Mouse (Mus musculus) liver, postnatal 0 days (tissue): Measurements from ENCODE around the gene Foxp2. TPM values are rescaled to one million over a fixed set of nuclear protein-coding genes. Genes with fewer than 3 reads are reported as not detected.
A peak's percentile ranks its signal among the peaks of the same experiment; 100 is the strongest.

Experiments used
- ATAC-seq: fragments of 200-750 bp; cut with Nextera tagmentation; 2 replicates; pipeline ENCODE4 v1.8.0; 2017; ENCODE audit warnings: mild to moderate bottlenecking, moderate library complexity
- DNase-seq: peaks from one replicate; pipeline ENCODE4 v3.0.0-alpha.2; 2016
- H3K27ac ChIP-seq: fragments of 300-500 bp; sonication (generic); 2 replicates; pipeline ENCODE4 v1.5.1; 2014; ENCODE audit warnings: antibody characterized with exemption, moderate library complexity, mild to moderate bottlenecking, low read depth
- H3K27me3 ChIP-seq: fragments of 300-500 bp; sonication (generic); 2 replicates; pipeline ENCODE4 v1.6.1; 2014; ENCODE audit warnings: low read length, control low read depth, mixed read lengths; ENCODE audit not compliant: insufficient read depth
- H3K36me3 ChIP-seq: fragments of 300-500 bp; sonication (generic); replicated peaks from 2 replicates; pipeline ENCODE4 v1.6.1; 2014; ENCODE audit warnings: mild to moderate bottlenecking, control low read depth, low read length, moderate library complexity, mixed read lengths; ENCODE audit not compliant: insufficient read depth
- H3K4me1 ChIP-seq: fragments of 300-500 bp; sonication (generic); 2 replicates; pipeline ENCODE4 v1.6.1; 2014; ENCODE audit warnings: antibody characterized with exemption, mild to moderate bottlenecking, control low read depth; ENCODE audit not compliant: insufficient read depth
- H3K4me2 ChIP-seq: fragments of 300-500 bp; sonication (generic); 2 replicates; pipeline ENCODE4 v1.6.1; 2014; ENCODE audit warnings: low read depth, mild to moderate bottlenecking, low read length, moderate library complexity, mixed read lengths
- H3K4me3 ChIP-seq: fragments of 300-500 bp; sonication (generic); 2 replicates; pipeline ENCODE4 v1.5.1; 2014; ENCODE audit warnings: low read depth, low read length
- H3K9ac ChIP-seq: fragments of 300-500 bp; sonication (generic); replicated peaks from 2 replicates; pipeline ENCODE4 v1.6.1; 2014; ENCODE audit warnings: mild to moderate bottlenecking, moderate library complexity
- H3K9me3 ChIP-seq: fragments of 300-500 bp; sonication (generic); 2 replicates; pipeline ENCODE4 v1.6.1; 2016; ENCODE audit warnings: mild to moderate bottlenecking, control low read depth, low read length, mixed read lengths
- CTCF ChIP-seq: sonication (generic); IDR thresholded peaks from 2 replicates; pipeline ENCODE4 v1.5.1; 2016; ENCODE audit warnings: antibody characterized with exemption, low read depth
- EP300 ChIP-seq: IDR thresholded peaks from 2 replicates; pipeline ENCODE4 v1.6.1; 2016; ENCODE audit warnings: antibody characterized with exemption, low read depth, mild to moderate bottlenecking
- WGBS: fragments of 180-500 bp; shearing (Covaris S2); extraction: QIAGEN DNeasy Blood & Tissue Kit; methylation state at CpG from one replicate; pipeline ENCODE4 v1.1.7; 2014; ENCODE audit not compliant: insufficient replicate concordance; 5-methylcytosine and 5-hydroxymethylcytosine counted together
- polyA plus RNA-seq: library from polyadenylated mRNA; unstranded; fragments of >200 nt; fragmentation: Nextera tagmentation; extraction: Ambion mirVana; gene quantifications from 2 replicates; pipeline ENCODE4 v1.2.1, GENCODE M21; 2015

Gene Foxp2
- polyA plus RNA-seq, 1 experiment from 2014 or later: 1.6 TPM

GRCm38 (mm10) chr6:15318343-15318742 is 417.2 kb downstream of the Foxp2 start:
- ATAC-seq (no peak), DNase-seq (no peak)
- no peak for TF ChIP-seq EP300
- no peak for TF ChIP-seq CTCF
- Histone ChIP-seq H3K4me1 (no peaks in the 10 kb centered on the region), H3K9me3 (no peaks in the 10 kb centered on the region), H3K4me3 (no peak overlapping the region), H3K27ac (no peak overlapping the region), H3K36me3 (no peaks in the 10 kb centered on the region), H3K27me3 (no peaks in the 10 kb centered on the region), H3K9ac (no peak overlapping the region), H3K4me2 (no peak overlapping the region)
- WGBS: 64% methylated on average over 2 of the region's 2 CpGs

- WGBS: 63% methylated on average over 2 of the region's 2 CpGs
- Histone ChIP-seq H3K4me1 (no peaks in the 10 kb centered on the region), H3K4me3 (no peak overlapping the region), H3K4me2 (no peak overlapping the region), H3K27me3 (no peaks in the 10 kb centered on the region), H3K9me3 (no peaks in the 10 kb centered on the region), H3K36me3 (no peaks in the 10 kb centered on the region), H3K9ac (no peak overlapping the region), H3K27ac (no peak overlapping the region)
- TF ChIP-seq EP300 (no peak), CTCF (no peak)
- DNase-seq: no peak
- no peak for ATAC-seq
These were observed 420.4 kb downstream of the Foxp2 start for GRCm38 (mm10) chr6:15321551-15321974.

- no peak overlapping the region for H3K27ac ChIP-seq
- H3K4me3 ChIP-seq: no peak overlapping the region
- no peak overlapping the region for H3K9ac ChIP-seq
- H3K9me3 ChIP-seq: no peaks in the 10 kb centered on the region
- no peaks in the 10 kb centered on the region for H3K27me3 ChIP-seq
- TF ChIP-seq CTCF: no peak
- no peak for TF ChIP-seq EP300
- H3K4me1 ChIP-seq: no peaks in the 10 kb centered on the region
- no peak overlapping the region for H3K4me2 ChIP-seq
- DNase-seq: no peak
- H3K36me3 ChIP-seq: no peaks in the 10 kb centered on the region
- no peak for ATAC-seq
These were observed 421.9 kb downstream of the Foxp2 start for GRCm38 (mm10) chr6:15323099-15323498.

- H3K27me3 ChIP-seq: no peaks in the 10 kb centered on the region
- no peak overlapping the region for H3K9ac ChIP-seq
- TF ChIP-seq CTCF: no peak
- TF ChIP-seq EP300: no peak
- DNase-seq (no peak), ATAC-seq (no peak)
- H3K36me3 ChIP-seq: no peaks in the 10 kb centered on the region
- WGBS: 83% methylated on average over 3 of the region's 3 CpGs
- H3K4me1 ChIP-seq: no peaks in the 10 kb centered on the region
- H3K4me3 ChIP-seq: no peak overlapping the region
- no peak overlapping the region for H3K27ac ChIP-seq
- H3K4me2 ChIP-seq: no peak overlapping the region
- no peaks in the 10 kb centered on the region for H3K9me3 ChIP-seq
These were observed 446.6 kb downstream of the Foxp2 start for GRCm38 (mm10) chr6:15347705-15348104.

GRCm38 (mm10) chr6:15355852-15356251 is 454.7 kb downstream of the Foxp2 start:
- H3K27me3 ChIP-seq: no peaks in the 10 kb centered on the region
- WGBS: 74% methylated on average over 4 of the region's 4 CpGs
- no peak for DNase-seq

GRCm38 (mm10) chr6:15370281-15370680 is 469.1 kb downstream of the Foxp2 start:
- DNase-seq: no peak
- TF ChIP-seq EP300 (no peak), CTCF (no peak)
- no peaks in the 10 kb centered on the region for H3K9me3 ChIP-seq
- no peak overlapping the region for H3K27ac ChIP-seq
- no peaks in the 10 kb centered on the region for H3K36me3 ChIP-seq
- WGBS: 73% methylated on average over 8 of the region's 8 CpGs
- no peak overlapping the region for H3K4me2 ChIP-seq
- no peak overlapping the region for H3K9ac ChIP-seq
- no peak overlapping the region for H3K4me3 ChIP-seq
- ATAC-seq: no peak
- no peaks in the 10 kb centered on the region for H3K27me3 ChIP-seq
- no peaks in the 10 kb centered on the region for H3K4me1 ChIP-seq

More at GRCm38 (mm10) chr6:15355852-15356251, 454.7 kb downstream of the Foxp2 start:
- H3K4me1 ChIP-seq: no peaks in the 10 kb centered on the region
- H3K9ac ChIP-seq: no peak overlapping the region
- no peak overlapping the region for H3K4me2 ChIP-seq
- H3K9me3 ChIP-seq: no peaks in the 10 kb centered on the region
- no peak for TF ChIP-seq EP300
- 0 out of 2 replicates have a peak, but pooled peaks have one; percentile 15 for TF ChIP-seq CTCF
- no peak for ATAC-seq
- H3K4me3 ChIP-seq: no peak overlapping the region
- H3K27ac ChIP-seq: no peak overlapping the region
- no peaks in the 10 kb centered on the region for H3K36me3 ChIP-seq

- Histone ChIP-seq H3K9ac (no peak overlapping the region), H3K4me1 (no peaks in the 10 kb centered on the region), H3K9me3 (no peaks in the 10 kb centered on the region), H3K4me3 (no peak overlapping the region), H3K4me2 (no peak overlapping the region), H3K27me3 (no peaks in the 10 kb centered on the region), H3K36me3 (no peaks in the 10 kb centered on the region), H3K27ac (no peak overlapping the region)
- TF ChIP-seq EP300: no peak
- TF ChIP-seq CTCF: no peak
- DNase-seq: no peak
- ATAC-seq: no peak
- 83% methylated on average over 4 of the region's 4 CpGs for WGBS
These were observed 469.7 kb downstream of the Foxp2 start for GRCm38 (mm10) chr6:15370827-15371226.
